Comparison of ENCODE assay signal across 8 mouse cellular contexts in genomic region chr12:33280805-33281204, GRCm38 (mm10).
DNase-seq lines count a peak whose midpoint lies in the region; ATAC-seq and TF ChIP-seq lines count a peak whose summit lies in the region.

No protein-coding gene starts in this region.

- no peak overlapping the region for H3K9ac ChIP-seq in hindbrain, postnatal 0 days (replicated peaks; ENCODE audit: low read length)

- 28% methylated on average over 2 of the region's 2 CpGs for WGBS in embryonic facial prominence, embryonic 10.5 days
- 28% methylated on average over 2 of the region's 2 CpGs for WGBS in hindbrain, postnatal 0 days

- no peaks in the 10 kb centered on the region for H3K27me3 ChIP-seq in embryonic facial prominence, embryonic 10.5 days (replicated peaks; ENCODE audit: low read depth, poor library complexity, severe bottlenecking)
- no peaks in the 10 kb centered on the region for H3K27me3 ChIP-seq in hindbrain, postnatal 0 days (ENCODE audit: insufficient read depth, low read length)

- H3K9me3 ChIP-seq in embryonic facial prominence, embryonic 10.5 days: no peaks in the 10 kb centered on the region
- H3K9me3 ChIP-seq in hindbrain, postnatal 0 days (ENCODE audit: low read length): no peaks in the 10 kb centered on the region

- no peaks in the 10 kb centered on the region for H3K36me3 ChIP-seq in embryonic facial prominence, embryonic 10.5 days (replicated peaks)
- H3K36me3 ChIP-seq in hindbrain, postnatal 0 days (ENCODE audit: insufficient read depth, low read length): no peaks in the 10 kb centered on the region

- H3K4me2 ChIP-seq in hindbrain, postnatal 0 days (ENCODE audit: low read depth, low read length): no peak overlapping the region

- no peak overlapping the region for H3K27ac ChIP-seq in embryonic facial prominence, embryonic 10.5 days (replicated peaks)
- H3K27ac ChIP-seq in hindbrain, postnatal 0 days: no peak overlapping the region

- no peak for ATAC-seq in cerebellum, adult (ENCODE audit: insufficient number of reproducible peaks, low FRiP score, low TSS enrichment)
- ATAC-seq in hindbrain, postnatal 0 days: peak; percentile 40; the same call in 1 of the 2 replicates

- peak; percentile 90 for TF ChIP-seq CTCF in hindbrain, postnatal 0 days (IDR thresholded peaks at IDR 0.05; ENCODE audit: low read depth)

- peak; percentile 39 for DNase-seq in cerebellum, adult 11 months
- DNase-seq in 416B (ENCODE audit: low read depth): peak; percentile 70
- DNase-seq in adrenal gland, postnatal 25 days: peak; percentile 74
- peak; percentile 73 for DNase-seq in embryonic facial prominence, embryonic 10.5 days (ENCODE audit: low spot score)
- peak; percentile 74 for DNase-seq in hindbrain, postnatal 0 days (ENCODE audit: low spot score)
- peak; percentile 40 to 75 for DNase-seq in lung, postnatal 4 days
- peak; percentile 61 to 79 for DNase-seq in spleen, postnatal 14 days (ENCODE audit: low spot score in 2 of 2)

- H3K4me3 ChIP-seq in embryonic facial prominence, embryonic 10.5 days: no peak overlapping the region
- no peak overlapping the region for H3K4me3 ChIP-seq in hindbrain, postnatal 0 days (ENCODE audit: low read length)

- H3K4me1 ChIP-seq in embryonic facial prominence, embryonic 10.5 days: peaks cover 14% of the 10 kb centered on the region
- H3K4me1 ChIP-seq in hindbrain, postnatal 0 days (ENCODE audit: insufficient read depth, low read length): peaks cover under 1% of the 10 kb centered on the region
